Mouse (Mus musculus) testis, adult 2 months (tissue): ENCODE measurements around the gene Mri1. TPM values are rescaled to one million over a fixed set of nuclear protein-coding genes. Genes with fewer than 3 reads are reported as not detected.

Experiments used
- H3K27ac ChIP-seq: fragments of 200-500 bp; 2 replicates; pipeline ENCODE4 v1.5.1; 2012; ENCODE audit warnings: low read depth, low read length; ENCODE audit not compliant: control insufficient read depth, insufficient read depth
- H3K27me3 ChIP-seq: fragments of 200-500 bp; 2 replicates; pipeline ENCODE4 v1.6.1; 2012; ENCODE audit warnings: mild to moderate bottlenecking, low read length, moderate library complexity; ENCODE audit not compliant: control insufficient read depth, insufficient read depth
- H3K36me3 ChIP-seq: fragments of 200-500 bp; 2 replicates; pipeline ENCODE4 v1.6.1; 2012; ENCODE audit warnings: mild to moderate bottlenecking, low read length; ENCODE audit not compliant: control insufficient read depth, insufficient read depth
- H3K4me1 ChIP-seq: fragments of 200-500 bp; 2 replicates; pipeline ENCODE4 v1.6.1; 2012; ENCODE audit warnings: low read length; ENCODE audit not compliant: control insufficient read depth, insufficient read depth
- H3K4me3 ChIP-seq: fragments of 200-500 bp; 2 replicates; pipeline ENCODE4 v1.5.1; 2012; ENCODE audit warnings: low read depth, mild to moderate bottlenecking, low read length, moderate library complexity, mixed read lengths; ENCODE audit not compliant: control insufficient read depth
- CTCF ChIP-seq: fragments of 200-500 bp; IDR thresholded peaks from 2 replicates; pipeline ENCODE4 v1.5.1; 2012; ENCODE audit warnings: low read depth, mild to moderate bottlenecking, inconsistent platforms, low read length, moderate library complexity; ENCODE audit not compliant: control insufficient read depth, insufficient read depth, insufficient replicate concordance
- POLR2A ChIP-seq: fragments of 200-500 bp; IDR thresholded peaks from 2 replicates; pipeline ENCODE4 v1.6.1; 2012; ENCODE audit warnings: low read depth, mild to moderate bottlenecking, inconsistent platforms, low read length, moderate library complexity; ENCODE audit not compliant: control insufficient read depth
- polyA plus RNA-seq: library from polyadenylated mRNA; depleted of rRNA; stranded (reverse); fragments of >200 nt; gene quantifications from 2 replicates; pipeline ENCODE4 v1.2.3, GENCODE M21; 2012

Gene Mri1
- polyA plus RNA-seq, 1 experiment, result 7.5 TPM

DNA sequence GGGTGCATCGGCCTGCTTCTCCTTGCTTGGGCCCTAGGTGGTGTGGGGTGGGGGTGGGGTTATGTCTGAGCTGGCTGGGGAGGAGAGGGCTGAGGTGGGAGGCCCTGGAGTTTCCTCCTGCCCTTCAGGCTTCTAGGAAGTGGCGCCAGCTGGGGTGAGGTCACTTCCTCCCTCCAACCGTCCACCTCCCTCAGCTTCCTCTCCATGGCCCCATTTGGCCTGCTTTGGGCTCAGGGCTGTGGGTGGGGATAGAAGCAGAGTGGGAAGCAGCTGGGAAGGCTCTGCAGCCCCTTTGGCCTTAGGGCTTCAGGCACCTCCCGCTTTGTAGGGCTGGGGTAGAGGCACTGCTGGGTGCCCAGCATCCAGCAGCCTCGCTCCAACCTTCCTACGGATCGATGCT is 49.3 kb downstream of the Mri1 start:
- Histone ChIP-seq H3K27ac (peak overlapping the region; percentile 22; the same call in 1 of the 2 replicates), H3K36me3 (no peaks in the 10 kb centered on the region), H3K27me3 (no peaks in the 10 kb centered on the region), H3K4me3 (no peak overlapping the region), H3K4me1 (peaks cover 16% of the 10 kb centered on the region)
- TF ChIP-seq CTCF (no peak), POLR2A (no peak)

GRCm38 (mm10) chr8:84206666-84207065 is 50.5 kb downstream of the Mri1 start:
- Histone ChIP-seq H3K4me3 (no peak overlapping the region), H3K36me3 (no peaks in the 10 kb centered on the region), H3K4me1 (peaks cover 16% of the 10 kb centered on the region), H3K27ac (no peak overlapping the region), H3K27me3 (no peaks in the 10 kb centered on the region)
- TF ChIP-seq CTCF, result no peak

GRCm38 (mm10) chr8:84205073-84205472 is 52.1 kb downstream of the Mri1 start:
- Histone ChIP-seq H3K36me3 (no peaks in the 10 kb centered on the region), H3K27me3 (no peaks in the 10 kb centered on the region), H3K4me1 (peaks cover 21% of the 10 kb centered on the region), H3K27ac (no peak overlapping the region), H3K4me3 (no peak overlapping the region)
- TF ChIP-seq POLR2A (no peak), CTCF (no peak)

DNA sequence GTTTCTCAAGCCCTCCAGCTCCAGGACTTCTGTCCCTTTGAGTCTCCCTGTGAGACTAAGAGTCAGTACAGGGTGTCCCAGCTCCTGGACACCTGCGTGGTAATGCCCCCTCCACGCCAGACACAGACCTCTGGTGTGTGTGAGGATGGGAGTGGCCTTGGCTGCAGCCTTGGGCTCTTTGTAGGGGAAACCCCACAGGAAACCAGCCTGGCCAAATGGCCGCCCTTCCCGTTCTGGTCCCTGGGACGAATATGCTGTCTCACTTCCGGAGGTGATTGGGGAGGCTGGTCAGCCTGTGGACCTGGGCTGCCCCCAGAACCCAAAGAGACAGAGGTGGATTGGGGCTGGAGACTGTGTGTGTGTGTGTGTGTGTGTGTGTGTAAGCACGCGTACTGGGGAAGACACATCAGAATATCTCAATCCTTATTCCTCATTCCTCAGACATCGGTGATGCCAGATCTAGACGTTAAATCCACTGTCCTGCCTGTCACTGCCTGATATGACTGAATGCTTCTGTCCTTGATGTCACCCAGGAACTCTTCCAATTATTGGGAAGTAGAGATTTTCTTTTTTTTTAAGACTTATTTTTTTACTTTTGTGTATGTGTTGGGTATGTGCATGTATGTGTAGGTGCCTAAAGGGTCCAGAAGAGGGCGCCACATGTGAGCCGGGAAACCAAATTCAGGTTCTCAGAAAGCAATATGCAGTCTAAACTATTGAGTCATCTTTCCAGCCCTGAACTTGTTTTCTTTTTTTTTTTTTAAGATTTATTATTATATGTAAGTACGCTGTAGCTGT is 53.0 kb downstream of the Mri1 start:
- peaks cover 25% of the 10 kb centered on the region for H3K4me1 ChIP-seq
- H3K27me3 ChIP-seq, result no peaks in the 10 kb centered on the region
- peak overlapping the region; percentile 86 for H3K27ac ChIP-seq
- TF ChIP-seq CTCF (no peak), POLR2A (no peak; the same call in 1 of the 2 replicates)
- no peaks in the 10 kb centered on the region for H3K36me3 ChIP-seq
- H3K4me3 ChIP-seq, result peak overlapping the region; percentile 56

- Histone ChIP-seq H3K4me1 (peaks cover 32% of the 10 kb centered on the region), H3K36me3 (no peaks in the 10 kb centered on the region), H3K27ac (peak overlapping the region; percentile 84), H3K27me3 (no peaks in the 10 kb centered on the region), H3K4me3 (peak overlapping the region; percentile 56)
- TF ChIP-seq POLR2A (no peak), CTCF (no peak)
These were observed 53.9 kb downstream of the Mri1 start for GRCm38 (mm10) chr8:84202938-84203917.

DNA sequence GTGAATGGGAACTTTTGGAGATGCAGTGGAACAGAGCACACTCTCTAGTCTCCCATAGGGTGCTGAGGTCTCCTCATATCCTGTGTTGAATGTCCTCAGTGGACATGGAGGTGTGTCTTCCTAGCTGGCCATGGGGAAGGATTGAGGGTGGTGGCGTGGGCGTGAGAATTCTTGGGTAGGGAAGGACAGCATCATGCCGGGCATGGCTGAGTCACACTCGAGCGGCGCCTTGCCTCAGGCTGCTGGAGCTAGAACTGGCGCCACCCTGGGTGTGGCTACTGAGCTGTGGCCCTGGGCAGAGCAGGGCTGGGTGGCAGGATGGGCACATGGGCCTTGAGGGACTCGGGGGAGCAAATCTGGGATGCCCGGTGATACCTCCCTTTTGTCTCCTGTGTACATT is 54.7 kb downstream of the Mri1 start:
- Histone ChIP-seq H3K4me3 (peak overlapping the region; percentile 28), H3K27ac (peak overlapping the region; percentile 59), H3K4me1 (peaks cover 38% of the 10 kb centered on the region), H3K36me3 (no peaks in the 10 kb centered on the region), H3K27me3 (no peaks in the 10 kb centered on the region)
- TF ChIP-seq CTCF, result no peak
- TF ChIP-seq POLR2A, result no peak
